In genomic region chr2:155381060-155381437, GRCm38 (mm10) we compare ENCODE assay signal across 8 mouse cellular contexts. TPM values are rescaled to one million over a fixed set of nuclear protein-coding genes. Genes with fewer than 3 reads are reported as not detected.
A peak's percentile ranks its signal among the peaks of the same experiment; 100 is the strongest.
DNase-seq lines count a peak whose midpoint lies in the region; ATAC-seq and TF ChIP-seq lines count a peak whose summit lies in the region.

No protein-coding gene starts in this region.

- in situ Hi-C loops in ES-E14 (cut with MboI; ENCODE audit: low sequenced_read_pairs in 2 of 2, unreplicated experiment in 2 of 2) = no loop called here

- ATAC-seq in erythroblast, adult 5-6 weeks (replicated peaks; ENCODE audit: low FRiP score, poor library complexity, severe bottlenecking) = no peak
- no peak for ATAC-seq in liver, embryonic 14.5 days (ENCODE audit: insufficient read depth)
- peak; percentile 31; the same call in 1 of the 2 replicates for ATAC-seq in stomach, postnatal 0 days (ENCODE audit: low FRiP score, low TSS enrichment)

- peak overlapping the region; percentile 65; the same call in 1 of the 2 replicates for H3K9ac ChIP-seq in ES-E14 (ENCODE audit: insufficient read depth, low read depth, low read length, poor library complexity, severe bottlenecking)
- peak overlapping the region; percentile 53 for H3K9ac ChIP-seq in liver, embryonic 14.5 days (replicated peaks)
- H3K9ac ChIP-seq in stomach, postnatal 0 days (ENCODE audit: low read length) = peak overlapping the region; percentile 93

- no peaks in the 10 kb centered on the region for H3K9me3 ChIP-seq in erythroblast, embryonic 14.5 days (ENCODE audit: control insufficient read depth, low read length)
- no peaks in the 10 kb centered on the region for H3K9me3 ChIP-seq in ES-E14 (ENCODE audit: control insufficient read depth, insufficient read depth, low read depth, low read length)
- no peaks in the 10 kb centered on the region for H3K9me3 ChIP-seq in hindbrain, embryonic 10.5 days
- H3K9me3 ChIP-seq in liver, embryonic 14.5 days (ENCODE audit: control insufficient read depth, low read length) = no peaks in the 10 kb centered on the region
- H3K9me3 ChIP-seq in stomach, postnatal 0 days (ENCODE audit: control insufficient read depth, low read length) = no peaks in the 10 kb centered on the region

- no peaks in the 10 kb centered on the region; the same call in 1 of the 2 replicates for H3K36me3 ChIP-seq in erythroblast, embryonic 14.5 days (ENCODE audit: control insufficient read depth)
- H3K36me3 ChIP-seq in ES-E14 (ENCODE audit: control insufficient read depth, insufficient read depth, low read length, poor library complexity, severe bottlenecking) = no peaks in the 10 kb centered on the region
- peaks cover 11% of the 10 kb centered on the region for H3K36me3 ChIP-seq in hindbrain, embryonic 10.5 days
- H3K36me3 ChIP-seq in liver, embryonic 14.5 days (replicated peaks; ENCODE audit: control insufficient read depth, insufficient read depth, low read depth) = no peaks in the 10 kb centered on the region
- no peaks in the 10 kb centered on the region; the same call in 1 of the 2 replicates for H3K36me3 ChIP-seq in stomach, postnatal 0 days (ENCODE audit: control insufficient read depth, insufficient read depth, low read length)

- 3% methylated on average over 11 of the region's 11 CpGs for WGBS in hindbrain, embryonic 10.5 days
- 3% methylated on average over 11 of the region's 11 CpGs for WGBS in liver, embryonic 14.5 days (ENCODE audit: insufficient replicate concordance)
- WGBS in stomach, postnatal 0 days = under 1% methylated on average over 11 of the region's 11 CpGs

- H3K4me3 ChIP-seq in erythroblast, embryonic 14.5 days (replicated peaks) = peak overlapping the region; percentile 81
- peak overlapping the region; percentile 93 to 95 for H3K4me3 ChIP-seq in ES-E14 (ENCODE audit: insufficient read depth in 1 of 2, low read depth in 1 of 2, low read length in 2 of 2, poor library complexity in 1 of 2, severe bottlenecking in 1 of 2)
- peak overlapping the region; percentile 88 for H3K4me3 ChIP-seq in hindbrain, embryonic 10.5 days
- peak overlapping the region; percentile 61 to 80 for H3K4me3 ChIP-seq in liver, embryonic 14.5 days (ENCODE audit: insufficient read depth in 1 of 2, low read depth in 2 of 2, low read length in 2 of 2)
- H3K4me3 ChIP-seq in stomach, postnatal 0 days (ENCODE audit: low read depth, low read length) = peak overlapping the region; percentile 84

- peak overlapping the region; percentile 88 for H3K4me2 ChIP-seq in liver, embryonic 14.5 days (ENCODE audit: low read depth)
- H3K4me2 ChIP-seq in stomach, postnatal 0 days (replicated peaks; ENCODE audit: low read depth) = peak overlapping the region; percentile 86

- TF ChIP-seq EP300 in liver, embryonic 14.5 days (IDR thresholded peaks at IDR 0.05; ENCODE audit: low read depth) = no peak
- no peak for TF ChIP-seq EP300 in stomach, postnatal 0 days (optimal IDR thresholded peaks at IDR 0.05)

- TF ChIP-seq CTCF in liver, embryonic 14.5 days (IDR thresholded peaks at IDR 0.05; ENCODE audit: low read depth) = no peak
- TF ChIP-seq CTCF in stomach, postnatal 0 days (IDR thresholded peaks at IDR 0.05; ENCODE audit: low read depth) = no peak

- H3K4me1 ChIP-seq in erythroblast, embryonic 14.5 days (ENCODE audit: control insufficient read depth) = peaks cover 17% of the 10 kb centered on the region
- peaks cover 0 to 2% of the 10 kb centered on the region in 2 experiments; a peak in 1 of 4 replicates for H3K4me1 ChIP-seq in ES-E14 (ENCODE audit: control insufficient read depth in 2 of 2, insufficient read depth in 2 of 2, low read length in 2 of 2, poor library complexity in 1 of 2)
- peaks cover 41% of the 10 kb centered on the region for H3K4me1 ChIP-seq in hindbrain, embryonic 10.5 days (replicated peaks)
- peaks cover 6 to 9% of the 10 kb centered on the region in 2 experiments; a peak in 3 of 4 replicates for H3K4me1 ChIP-seq in liver, embryonic 14.5 days (replicated peaks; ENCODE audit: control insufficient read depth in 2 of 2, insufficient read depth in 2 of 2, low read length in 1 of 2)
- peaks cover 4% of the 10 kb centered on the region; the same call in 1 of the 2 replicates for H3K4me1 ChIP-seq in stomach, postnatal 0 days (replicated peaks; ENCODE audit: control insufficient read depth, insufficient read depth)

- peaks cover 24% of the 10 kb centered on the region for H3K27me3 ChIP-seq in erythroblast, embryonic 14.5 days (ENCODE audit: control insufficient read depth)
- peaks cover 36% of the 10 kb centered on the region for H3K27me3 ChIP-seq in hindbrain, embryonic 10.5 days (ENCODE audit: insufficient read depth, poor library complexity, severe bottlenecking)
- peaks cover 12% of the 10 kb centered on the region for H3K27me3 ChIP-seq in liver, embryonic 14.5 days (ENCODE audit: control insufficient read depth, insufficient read depth, low read length)
- no peaks in the 10 kb centered on the region for H3K27me3 ChIP-seq in stomach, postnatal 0 days (ENCODE audit: control insufficient read depth, insufficient read depth, low read length)

- no peak for DNase-seq in ES-E14 (ENCODE audit: low read depth, low spot score)
- DNase-seq in hindbrain, embryonic 10.5 days (ENCODE audit: low spot score) = no peak
- DNase-seq in liver, embryonic 14.5 days (ENCODE audit: low read depth in 3 of 3, low spot score in 3 of 3) = no peak
- DNase-seq in stomach, postnatal 0 days (ENCODE audit: low spot score) = peak; percentile 59
- no peak for DNase-seq in urinary bladder, postnatal 4 days (ENCODE audit: low spot score in 2 of 2)
- DNase-seq in adrenal gland, postnatal 14 days = no peak

- H3K27ac ChIP-seq in ES-E14 (ENCODE audit: insufficient read depth, low read depth, low read length, poor library complexity, severe bottlenecking) = no peak overlapping the region
- peak overlapping the region; percentile 99 for H3K27ac ChIP-seq in hindbrain, embryonic 10.5 days
- H3K27ac ChIP-seq in liver, embryonic 14.5 days = no peak overlapping the region
- peak overlapping the region; percentile 99 for H3K27ac ChIP-seq in stomach, postnatal 0 days (replicated peaks)

TF ChIP-seq in ES-E14, 5 proteins besides CTCF, POLR2A, EP300 and RAD21:
- TF ChIP-seq HCFC1 (IDR thresholded peaks at IDR 0.05; ENCODE audit: borderline replicate concordance, insufficient read depth, low read length) = no peak
- no peak for TF ChIP-seq ZNF384 (IDR thresholded peaks at IDR 0.05; ENCODE audit: low read depth, low read length)
- no peak for TF ChIP-seq CHD2 (IDR thresholded peaks at IDR 0.05; ENCODE audit: low read depth, low read length)
- TF ChIP-seq ZC3H11A (IDR thresholded peaks at IDR 0.05; ENCODE audit: borderline replicate concordance, low read depth, low read length) = no peak
- no peak for TF ChIP-seq MAFK (IDR thresholded peaks at IDR 0.05; ENCODE audit: insufficient read depth, low read depth, low read length)

RNA-seq across cellular contexts. Expression of gene Trp53inp2, which starts 0.2 kb away (rescaled TPM):
- 0.27 and 0.51 TPM in 2 replicates for polyA plus RNA-seq in erythroblast, embryonic 14.5 days (2012)
- total RNA-seq in erythroblast, adult 5-6 weeks (2015; ENCODE audit: low replicate concordance) = 7.1 and 15.6 TPM in 2 replicates
- total RNA-seq in erythroblast, adult 5-6 weeks (2017; ENCODE audit: low replicate concordance) = 3.6 and 4.9 TPM in 2 replicates
- total RNA-seq in ES-E14 (2012; rRNA removed) = 5.2 and 8.7 TPM in 2 replicates
- 56.9 and 104 TPM in 2 replicates for polyA plus RNA-seq in hindbrain, embryonic 10.5 days (2016; fragmentation: Nextera tagmentation; extraction: Ambion mirVana)
- 2.2 and 2.7 TPM in 2 replicates for polyA plus RNA-seq in liver, embryonic 14.5 days (2012; rRNA removed)
- 1.4 and 1.9 TPM in 2 replicates for polyA plus RNA-seq in liver, embryonic 14.5 days (2014; fragmentation: Nextera tagmentation; extraction: Ambion mirVana)
- 29.4 and 37.1 TPM in 2 replicates for polyA plus RNA-seq in stomach, postnatal 0 days (2015; fragmentation: Nextera tagmentation; extraction: Ambion mirVana)
- total RNA-seq in adrenal gland, postnatal 14 days (2021) = 278 and 345 TPM in 2 replicates

RNA-seq across cellular contexts. Expression of gene Pigu, which starts 23.8 kb away (rescaled TPM):
- 0.77 and 1.2 TPM in 2 replicates for polyA plus RNA-seq in erythroblast, embryonic 14.5 days (2012)
- total RNA-seq in erythroblast, adult 5-6 weeks (2015; ENCODE audit: low replicate concordance) = 9.4 and 17.6 TPM in 2 replicates
- total RNA-seq in erythroblast, adult 5-6 weeks (2017; ENCODE audit: low replicate concordance) = 5.6 TPM in 2 replicates
- total RNA-seq in ES-E14 (2012; rRNA removed) = 26.3 and 39.9 TPM in 2 replicates
- 52.4 and 57.1 TPM in 2 replicates for polyA plus RNA-seq in hindbrain, embryonic 10.5 days (2016; fragmentation: Nextera tagmentation; extraction: Ambion mirVana)
- polyA plus RNA-seq in liver, embryonic 14.5 days (2012; rRNA removed) = 16.7 and 20.1 TPM in 2 replicates
- polyA plus RNA-seq in liver, embryonic 14.5 days (2014; fragmentation: Nextera tagmentation; extraction: Ambion mirVana) = 22.2 and 24.4 TPM in 2 replicates
- polyA plus RNA-seq in stomach, postnatal 0 days (2015; fragmentation: Nextera tagmentation; extraction: Ambion mirVana) = 36.1 and 40.0 TPM in 2 replicates
- 28.2 and 36.1 TPM in 2 replicates for total RNA-seq in adrenal gland, postnatal 14 days (2021)

Comparison
In these comparisons a context has a peak if more than half of its experiments do, and no peak if none do; other contexts are left out.
1. H3K27ac ChIP-seq: peak in hindbrain, embryonic 10.5 days (single experiment) and stomach, postnatal 0 days (single experiment); none in ES-E14 (single experiment) and liver, embryonic 14.5 days (single experiment).
2. Peak in every context shown above with its lines, with median percentiles within 50 percentile points of each other: H3K4me3 ChIP-seq and H3K9ac ChIP-seq.